Mouse (Mus musculus): Measurements from ENCODE around the gene Dscaml1. TPM values are rescaled to one million over a fixed set of nuclear protein-coding genes. Genes with fewer than 3 reads are reported as not detected.

The Dscaml1 gene
- total RNA-seq, 2 experiments from 2014 or later = not detected

- intact Hi-C loops (cut with DNase I) = no loop called here
- H3K27ac ChIP-seq = no peak overlapping the region
- TF ChIP-seq CTCF (IDR thresholded peaks at IDR 0.05) = no peak
- H3K4me3 ChIP-seq = no peak overlapping the region
- DNase-seq = no peak
Observed at GRCm38 (mm10) chr9:45439025-45439424, 12.6 kb downstream of the Dscaml1 start.

- Histone ChIP-seq H3K27ac (no peak overlapping the region), H3K4me3 (no peak overlapping the region)
- intact Hi-C loops (cut with DNase I) = no loop called here
- no peak for TF ChIP-seq CTCF (IDR thresholded peaks at IDR 0.05)
- DNase-seq = no peak
Observed at GRCm38 (mm10) chr9:45440083-45440784, 13.8 kb downstream of the Dscaml1 start.

- no peak overlapping the region for H3K27ac ChIP-seq
- DNase-seq = no peak
- H3K4me3 ChIP-seq = no peak overlapping the region
- no peak for TF ChIP-seq CTCF (IDR thresholded peaks at IDR 0.05)
- intact Hi-C loops (cut with DNase I) = no loop called here
Observed at GRCm38 (mm10) chr9:45444251-45444798, 17.9 kb downstream of the Dscaml1 start.

GRCm38 (mm10) chr9:45449658-45450057, 23.2 kb downstream of the Dscaml1 start:
- intact Hi-C loops (cut with DNase I) = no loop called here
- TF ChIP-seq CTCF (IDR thresholded peaks at IDR 0.05) = no peak
- no peak overlapping the region for H3K4me3 ChIP-seq
- no peak for DNase-seq
- H3K27ac ChIP-seq = no peak overlapping the region

- no peak for TF ChIP-seq CTCF (IDR thresholded peaks at IDR 0.05)
Observed at GRCm38 (mm10) chr9:45451346-45451745, 24.9 kb downstream of the Dscaml1 start.

GRCm38 (mm10) chr9:45454032-45454431, 27.6 kb downstream of the Dscaml1 start:
- Histone ChIP-seq H3K27ac (no peak overlapping the region), H3K4me3 (no peak overlapping the region)
- intact Hi-C loops (cut with DNase I) = no loop called here
- no peak for TF ChIP-seq CTCF (IDR thresholded peaks at IDR 0.05)
- DNase-seq = no peak

More at GRCm38 (mm10) chr9:45451346-45451745, 24.9 kb downstream of the Dscaml1 start:
- no peak overlapping the region for H3K27ac ChIP-seq
- no peak for DNase-seq
- intact Hi-C loops (cut with DNase I) = no loop called here
- no peak overlapping the region for H3K4me3 ChIP-seq

GRCm38 (mm10) chr9:45454889-45455610, 28.6 kb downstream of the Dscaml1 start:
- Histone ChIP-seq H3K27ac (no peak overlapping the region), H3K4me3 (no peak overlapping the region)
- no peak for DNase-seq
- TF ChIP-seq CTCF (IDR thresholded peaks at IDR 0.05) = no peak
- intact Hi-C loops (cut with DNase I) = no loop called here

- intact Hi-C loops (cut with DNase I) = no loop called here
- no peak for DNase-seq
- H3K27ac ChIP-seq = no peak overlapping the region
- TF ChIP-seq CTCF (IDR thresholded peaks at IDR 0.05) = no peak
- no peak overlapping the region for H3K4me3 ChIP-seq
Observed at GRCm38 (mm10) chr9:45457200-45457599, 30.8 kb downstream of the Dscaml1 start.

GRCm38 (mm10) chr9:45458363-45458762, 31.9 kb downstream of the Dscaml1 start:
- no peak for TF ChIP-seq CTCF (IDR thresholded peaks at IDR 0.05)
- no peak overlapping the region for H3K27ac ChIP-seq
- H3K4me3 ChIP-seq = no peak overlapping the region
- DNase-seq = no peak
- intact Hi-C loops (cut with DNase I) = no loop called here

GRCm38 (mm10) chr9:45465396-45466019, 39.1 kb downstream of the Dscaml1 start:
- intact Hi-C loops (cut with DNase I) = no loop called here
- Histone ChIP-seq H3K4me3 (no peak overlapping the region), H3K27ac (no peak overlapping the region)
- DNase-seq = no peak
- no peak for TF ChIP-seq CTCF (IDR thresholded peaks at IDR 0.05)

- no peak for TF ChIP-seq CTCF (IDR thresholded peaks at IDR 0.05)
- no peak for DNase-seq
- intact Hi-C loops (cut with DNase I) = no loop called here
- H3K4me3 ChIP-seq = no peak overlapping the region
- H3K27ac ChIP-seq = no peak overlapping the region
Observed at GRCm38 (mm10) chr9:45468235-45468634, 41.8 kb downstream of the Dscaml1 start.

- TF ChIP-seq CTCF (IDR thresholded peaks at IDR 0.05) = no peak
Observed at GRCm38 (mm10) chr9:45470746-45471471, 44.5 kb downstream of the Dscaml1 start.

More at GRCm38 (mm10) chr9:45470746-45471471, 44.5 kb downstream of the Dscaml1 start:
- Histone ChIP-seq H3K27ac (no peak overlapping the region), H3K4me3 (no peak overlapping the region)
- intact Hi-C loops (cut with DNase I) = no loop called here
- no peak for DNase-seq
